Mouse (Mus musculus) liver, adult 2 months (tissue): ENCODE measurements around the gene Arhgap10. TPM values are rescaled to one million over a fixed set of nuclear protein-coding genes. Genes with fewer than 3 reads are reported as not detected.

ENCODE experiments used
- DNase-seq: peaks from one replicate; pipeline ENCODE4 v3.0.0-alpha.2; 2011; ENCODE audit warnings: low read depth, low spot score; ENCODE audit errors: extremely low read depth
- H3K27ac ChIP-seq: fragments of 200-500 bp; replicated peaks from 2 replicates; pipeline ENCODE4 v1.5.1; 2012; ENCODE audit warnings: low read depth, mild to moderate bottlenecking, control low read depth, inconsistent platforms, low read length; ENCODE audit not compliant: insufficient read depth
- H3K27me3 ChIP-seq: fragments of 200-500 bp; 2 replicates; pipeline ENCODE4 v1.6.1; 2012; ENCODE audit warnings: mild to moderate bottlenecking, moderate library complexity, low read length, inconsistent platforms; ENCODE audit not compliant: control insufficient read depth, insufficient read depth
- H3K36me3 ChIP-seq: fragments of 200-500 bp; 2 replicates; pipeline ENCODE4 v1.6.1; 2012; ENCODE audit warnings: low read length, inconsistent platforms; ENCODE audit not compliant: control insufficient read depth, insufficient read depth
- H3K4me1 ChIP-seq: fragments of 200-500 bp; 2 replicates; pipeline ENCODE4 v1.6.1; 2011; ENCODE audit warnings: low read length; ENCODE audit not compliant: control insufficient read depth, insufficient read depth
- H3K4me3 ChIP-seq: fragments of 200-500 bp; 2 replicates; pipeline ENCODE4 v1.5.1; 2011; ENCODE audit warnings: low read depth, mild to moderate bottlenecking, control low read depth, low read length, moderate library complexity; ENCODE audit not compliant: insufficient read depth
- H3K79me2 ChIP-seq: fragments of 200-500 bp; 2 replicates; pipeline ENCODE4 v1.6.1; 2012; ENCODE audit warnings: inconsistent platforms, mild to moderate bottlenecking, low read length, moderate library complexity; ENCODE audit not compliant: control insufficient read depth, insufficient read depth
- H3K9ac ChIP-seq: fragments of 200-500 bp; 2 replicates; pipeline ENCODE4 v1.6.1; 2012; ENCODE audit warnings: low read depth, mild to moderate bottlenecking, control low read depth, inconsistent platforms, low read length
- CTCF ChIP-seq: fragments of 200-500 bp; IDR thresholded peaks from 2 replicates; pipeline ENCODE4 v1.5.1; 2011; ENCODE audit warnings: low read depth, low read length, control low read depth
- POLR2A ChIP-seq: fragments of 200-500 bp; IDR thresholded peaks from 2 replicates; pipeline ENCODE4 v1.6.1; 2011; ENCODE audit warnings: low read length, control low read depth; ENCODE audit not compliant: insufficient read depth; ENCODE audit errors: extremely low read depth
- WGBS: fragments of 180-500 bp; shearing (Covaris S2); methylation state at CpG from one replicate; pipeline ENCODE4 v1.1.7; 2018; 5-methylcytosine and 5-hydroxymethylcytosine counted together
- polyA plus RNA-seq: library from polyadenylated mRNA; depleted of rRNA; stranded (reverse); fragments of >200 nt; gene quantifications from 2 replicates; pipeline ENCODE4 v1.2.3, GENCODE M21; 2012
- total RNA-seq: library from RNA; depleted of rRNA; stranded (reverse); fragments of >200 nt; gene quantifications from 2 replicates; pipeline ENCODE4 v1.2.3, GENCODE M21; 2014

The Arhgap10 gene
- total and polyA plus RNA-seq, 2 experiments = 0.88 to 1.8 TPM

DNA sequence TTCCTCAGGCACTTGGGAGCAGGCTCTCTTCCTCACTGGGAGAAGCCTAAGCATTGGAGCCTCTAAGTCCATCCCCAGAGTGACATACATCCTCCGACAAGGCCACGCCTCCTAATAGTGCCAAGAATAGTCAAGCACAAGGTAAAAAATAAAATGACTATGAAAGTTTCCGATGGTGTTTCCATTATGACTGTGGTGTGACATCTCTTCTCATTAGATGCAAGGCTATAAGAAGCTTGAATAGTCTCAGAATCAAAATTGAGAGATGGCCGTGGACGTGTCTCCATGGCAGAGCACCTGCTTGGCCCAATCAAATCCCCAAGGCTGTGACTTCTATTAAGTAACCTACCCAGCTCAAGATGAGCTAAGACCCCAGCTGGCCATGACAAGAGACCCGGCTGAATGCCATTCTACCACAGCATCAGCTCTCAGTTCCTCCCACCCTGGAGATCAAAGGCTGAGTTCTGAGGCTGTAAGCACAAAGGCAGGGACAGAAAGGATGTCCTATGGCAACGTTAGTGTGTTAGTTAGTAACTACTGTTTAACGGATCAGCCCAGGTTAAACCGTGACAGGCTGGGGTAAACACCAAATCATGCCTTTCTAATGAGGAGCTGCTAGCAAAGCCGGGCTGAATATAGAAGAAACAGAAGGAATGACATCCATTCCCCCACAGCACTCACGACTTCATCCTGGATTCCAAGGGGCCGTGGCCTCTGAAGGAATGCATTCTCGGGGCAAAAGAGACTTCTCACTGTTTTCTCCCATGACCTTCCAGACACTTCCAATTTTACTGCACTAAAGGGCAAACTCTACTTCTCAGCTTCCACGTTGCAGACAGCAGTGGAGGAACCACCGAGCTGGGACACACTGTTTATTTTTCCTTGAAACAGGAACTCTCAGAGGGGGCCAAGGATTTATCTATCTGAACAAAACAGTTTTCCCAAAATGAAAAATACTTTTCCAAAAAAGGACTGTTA is 81.5 kb downstream of the Arhgap10 start:
- WGBS = 74% methylated on average over 15 of the region's 15 CpGs
- no peaks in the 10 kb centered on the region for H3K79me2 ChIP-seq
- no peak overlapping the region for H3K4me3 ChIP-seq
- TF ChIP-seq POLR2A (no peak), CTCF (no peak)
- peak; percentile 39 for DNase-seq
- H3K36me3 ChIP-seq = no peaks in the 10 kb centered on the region
- H3K27ac ChIP-seq = peak overlapping the region; percentile 34; the same call in 1 of the 2 replicates
- no peaks in the 10 kb centered on the region for H3K4me1 ChIP-seq
- H3K27me3 ChIP-seq = no peaks in the 10 kb centered on the region
- H3K9ac ChIP-seq = no peak overlapping the region

DNA sequence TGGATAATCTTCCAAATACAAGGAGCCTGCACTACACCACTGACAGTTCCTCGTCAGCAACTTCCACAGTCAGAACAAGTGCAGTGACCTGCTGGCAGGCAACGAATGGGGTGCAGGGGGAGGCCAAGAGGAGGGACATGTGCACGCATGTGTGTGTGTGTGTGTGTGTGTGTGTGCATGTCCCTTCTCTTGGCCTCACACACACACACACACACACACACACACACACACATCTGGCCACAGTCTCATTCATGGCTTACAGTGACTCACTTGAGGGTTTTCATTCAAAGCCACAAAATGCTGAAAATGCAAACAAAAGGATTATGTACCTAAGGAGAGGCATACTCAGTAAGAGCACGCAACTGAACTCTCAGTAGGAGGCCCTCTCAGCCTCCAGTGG is 84.5 kb downstream of the Arhgap10 start:
- TF ChIP-seq CTCF = no peak
- TF ChIP-seq POLR2A = no peak
- no peak overlapping the region for H3K9ac ChIP-seq

GRCm38 (mm10) chr8:77432726-77433125 is 85.0 kb downstream of the Arhgap10 start:
- no peak for TF ChIP-seq CTCF
- no peak for TF ChIP-seq POLR2A
- DNase-seq = no peak
- H3K79me2 ChIP-seq = no peaks in the 10 kb centered on the region
- no peak overlapping the region for H3K4me3 ChIP-seq
- no peaks in the 10 kb centered on the region for H3K27me3 ChIP-seq
- no peak overlapping the region for H3K9ac ChIP-seq
- 79% methylated on average over 10 of the region's 10 CpGs for WGBS
- no peak overlapping the region for H3K27ac ChIP-seq
- no peaks in the 10 kb centered on the region for H3K4me1 ChIP-seq
- H3K36me3 ChIP-seq = no peaks in the 10 kb centered on the region

More for the DNA sequence above, 84.5 kb downstream of the Arhgap10 start:
- Histone ChIP-seq H3K4me1 (no peaks in the 10 kb centered on the region), H3K27me3 (no peaks in the 10 kb centered on the region), H3K27ac (no peak overlapping the region), H3K36me3 (no peaks in the 10 kb centered on the region), H3K79me2 (no peaks in the 10 kb centered on the region), H3K4me3 (no peak overlapping the region)
- WGBS = 58% methylated on average over 4 of the region's 4 CpGs
- no peak for DNase-seq

DNA sequence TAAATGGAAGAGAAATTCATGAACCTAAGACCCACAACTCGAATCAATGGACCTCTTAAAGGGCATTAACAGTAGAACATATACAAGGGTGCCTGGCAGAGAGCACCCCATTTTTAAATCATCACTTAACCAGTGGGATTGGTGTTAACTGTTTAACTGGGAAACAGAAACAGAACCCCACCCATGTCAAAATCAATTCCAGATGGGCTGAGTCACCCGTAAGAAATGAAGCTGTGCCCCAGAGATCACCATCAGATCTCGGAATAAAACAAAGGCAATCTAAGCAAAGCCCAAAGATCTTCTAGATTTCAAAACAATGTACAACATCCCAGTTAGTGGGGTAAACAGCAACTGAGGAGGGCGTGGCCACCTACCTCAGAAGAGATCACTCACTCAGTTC is 89.3 kb downstream of the Arhgap10 start:
- TF ChIP-seq CTCF = no peak
- no peak for TF ChIP-seq POLR2A

GRCm38 (mm10) chr8:77428015-77428414 is 89.7 kb downstream of the Arhgap10 start:
- no peak overlapping the region for H3K9ac ChIP-seq
- H3K36me3 ChIP-seq = no peaks in the 10 kb centered on the region
- TF ChIP-seq CTCF (no peak), POLR2A (no peak)
- H3K27me3 ChIP-seq = no peaks in the 10 kb centered on the region
- H3K4me3 ChIP-seq = no peak overlapping the region
- H3K4me1 ChIP-seq = peaks cover 3% of the 10 kb centered on the region; the same call in 1 of the 2 replicates
- WGBS = 73% methylated on average over 6 of the region's 6 CpGs
- no peak for DNase-seq
- no peaks in the 10 kb centered on the region for H3K79me2 ChIP-seq
- no peak overlapping the region for H3K27ac ChIP-seq

More for the DNA sequence above, 89.3 kb downstream of the Arhgap10 start:
- DNase-seq = no peak
- Histone ChIP-seq H3K79me2 (no peaks in the 10 kb centered on the region), H3K9ac (no peak overlapping the region), H3K4me1 (no peaks in the 10 kb centered on the region), H3K36me3 (no peaks in the 10 kb centered on the region), H3K27me3 (no peaks in the 10 kb centered on the region), H3K4me3 (no peak overlapping the region), H3K27ac (no peak overlapping the region)
- 76% methylated on average over 4 of the region's 4 CpGs for WGBS

GRCm38 (mm10) chr8:77427438-77427837 is 90.3 kb downstream of the Arhgap10 start:
- no peak overlapping the region for H3K4me3 ChIP-seq
- H3K4me1 ChIP-seq = peaks cover 5% of the 10 kb centered on the region; the same call in 1 of the 2 replicates
- WGBS = 39% methylated on average over 9 of the region's 9 CpGs
- TF ChIP-seq POLR2A (no peak), CTCF (no peak)
- H3K27me3 ChIP-seq = no peaks in the 10 kb centered on the region
- H3K36me3 ChIP-seq = no peaks in the 10 kb centered on the region
- no peak for DNase-seq
- H3K79me2 ChIP-seq = no peaks in the 10 kb centered on the region
- no peak overlapping the region for H3K9ac ChIP-seq
- no peak overlapping the region for H3K27ac ChIP-seq
